20 mouse cellular contexts compared by ENCODE assay signal in the genomic region with DNA sequence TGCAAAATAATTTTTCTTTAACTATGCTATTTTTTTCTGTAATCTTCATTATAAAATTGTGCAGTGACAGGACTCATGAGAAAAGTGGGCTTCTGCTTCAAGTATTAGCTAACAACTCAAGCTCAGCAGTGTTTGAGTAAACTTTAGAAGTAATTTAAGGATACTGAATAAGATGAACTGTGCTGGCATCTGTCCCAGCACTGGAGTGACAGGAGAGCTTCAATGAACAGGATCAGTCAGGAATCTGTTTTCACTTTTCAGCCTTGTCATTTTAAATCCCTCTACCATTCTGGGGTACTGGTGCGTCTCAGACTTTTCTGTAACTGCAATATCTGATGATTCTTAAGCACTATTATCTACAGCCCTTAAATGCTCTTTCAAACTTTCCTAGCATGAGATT.
DNase-seq lines count a peak whose midpoint lies in the region; ATAC-seq lines count a peak whose summit lies in the region.
"Had no signal": no experiment of that assay in that cellular context is flagged by ENCODE, and none has a peak within 500 bp of the region (broad histone marks: within the 10 kb centered on the region; RNA-seq: fewer than 3 reads in every experiment).

No protein-coding gene starts in this region.

- H3K4me2 ChIP-seq in embryonic facial prominence, embryonic 14.5 days (ENCODE audit: low read depth, low read length), result no peak overlapping the region
- H3K4me2 ChIP-seq: embryonic facial prominence, embryonic 13.5 days; heart, embryonic 11.5 days; heart, embryonic 15.5 days; hindbrain, embryonic 14.5 days had no signal

- no peak overlapping the region for H3K27ac ChIP-seq in embryonic facial prominence, embryonic 14.5 days (replicated peaks; ENCODE audit: low read depth, low read length)
- H3K27ac ChIP-seq in embryonic facial prominence, embryonic 10.5 days (replicated peaks), result no peak overlapping the region
- H3K27ac ChIP-seq: embryonic facial prominence, embryonic 13.5 days; heart, adult 2 months; heart, embryonic 15.5 days; hindbrain, embryonic 14.5 days had no signal

- no peak for ATAC-seq in embryonic facial prominence, embryonic 14.5 days (ENCODE audit: low read depth)
- ATAC-seq: activated CD4-positive, CD25-positive, alpha-beta regulatory T cell, adult 4 months; forebrain, embryonic 16.5 days; Patski had no signal

- no peaks in the 10 kb centered on the region for H3K36me3 ChIP-seq in embryonic facial prominence, embryonic 14.5 days (ENCODE audit: control insufficient read depth, insufficient read depth, low read length)
- H3K36me3 ChIP-seq in embryonic facial prominence, embryonic 10.5 days (replicated peaks), result no peaks in the 10 kb centered on the region
- H3K36me3 ChIP-seq: embryonic facial prominence, embryonic 13.5 days; heart, embryonic 15.5 days had no signal

- DNase-seq in embryonic facial prominence, embryonic 14.5 days (ENCODE audit: low spot score), result peak; percentile 58
- no peak for DNase-seq in embryonic facial prominence, embryonic 10.5 days (ENCODE audit: low spot score)
- peak; percentile 14 for DNase-seq in left cerebral cortex, postnatal 4 days
- DNase-seq in left cerebral cortex, adult 11 months (ENCODE audit: low spot score), result no peak
- peak; percentile 21 to 26 for DNase-seq in right cerebral cortex, postnatal 10 days (ENCODE audit: low spot score in 2 of 2)
- no peak for DNase-seq in right cerebral cortex, postnatal 25 days
- no peak for DNase-seq in urinary bladder, postnatal 10 days (ENCODE audit: low spot score)
- DNase-seq: adrenal gland, postnatal 14 days; cerebellum, adult 8-10 months; cerebellum, postnatal 25 days; gastrocnemius, postnatal 14 days; heart, adult 2 months; heart, postnatal 14 days had no signal

- H3K27me3 ChIP-seq in embryonic facial prominence, embryonic 14.5 days (replicated peaks; ENCODE audit: control insufficient read depth, insufficient read depth, low read length), result no peaks in the 10 kb centered on the region
- H3K27me3 ChIP-seq in embryonic facial prominence, embryonic 10.5 days (replicated peaks; ENCODE audit: low read depth, poor library complexity, severe bottlenecking), result no peaks in the 10 kb centered on the region
- H3K27me3 ChIP-seq: embryonic facial prominence, embryonic 13.5 days; heart, embryonic 15.5 days; Patski had no signal

- no peaks in the 10 kb centered on the region for H3K9me3 ChIP-seq in embryonic facial prominence, embryonic 14.5 days (ENCODE audit: control insufficient read depth, low read length)
- H3K9me3 ChIP-seq in embryonic facial prominence, embryonic 10.5 days, result no peaks in the 10 kb centered on the region
- H3K9me3 ChIP-seq: embryonic facial prominence, embryonic 13.5 days; heart, embryonic 15.5 days had no signal

- H3K9ac ChIP-seq in embryonic facial prominence, embryonic 14.5 days (ENCODE audit: low read depth, low read length), result no peak overlapping the region
- H3K9ac ChIP-seq: embryonic facial prominence, embryonic 13.5 days; heart, embryonic 15.5 days; hindbrain, embryonic 14.5 days had no signal

- no peak overlapping the region for H3K4me3 ChIP-seq in embryonic facial prominence, embryonic 14.5 days (ENCODE audit: low read depth, low read length)
- no peak overlapping the region for H3K4me3 ChIP-seq in embryonic facial prominence, embryonic 10.5 days
- H3K4me3 ChIP-seq: embryonic facial prominence, embryonic 13.5 days; heart, adult 2 months; heart, embryonic 15.5 days had no signal

- intact Hi-C loops in left cerebral cortex, postnatal 4 days (cut with DNase I), result no loop called here

- 20% methylated on average over 1 of the region's 1 CpGs for WGBS in embryonic facial prominence, embryonic 14.5 days
- WGBS in embryonic facial prominence, embryonic 10.5 days, result 60% methylated on average over 1 of the region's 1 CpGs

- no peaks in the 10 kb centered on the region for H3K4me1 ChIP-seq in embryonic facial prominence, embryonic 14.5 days (ENCODE audit: control insufficient read depth, insufficient read depth, low read length)
- H3K4me1 ChIP-seq in embryonic facial prominence, embryonic 10.5 days, result no peaks in the 10 kb centered on the region
- H3K4me1 ChIP-seq: embryonic facial prominence, embryonic 13.5 days; heart, embryonic 15.5 days had no signal

Comparison
In these comparisons a context has a peak if more than half of its experiments do, and no peak if none do; other contexts are left out.
1. DNase-seq: peak in embryonic facial prominence, embryonic 14.5 days (single experiment), left cerebral cortex, postnatal 4 days (single experiment) and right cerebral cortex, postnatal 10 days (2 of 2); none in embryonic facial prominence, embryonic 10.5 days (single experiment), left cerebral cortex, adult 11 months (single experiment), right cerebral cortex, postnatal 25 days (single experiment) and urinary bladder, postnatal 10 days (single experiment).